Mouse (Mus musculus): ENCODE results near the gene Isg20l2. TPM values are rescaled to one million over a fixed set of nuclear protein-coding genes. Genes with fewer than 3 reads are reported as not detected.
A peak's percentile ranks its signal among the peaks of the same experiment; 100 is the strongest.

Isg20l2 gene
- total and polyA plus RNA-seq, 2 experiments: 6.8 to 7.2 TPM

- peaks cover 26% of the 10 kb centered on the region for H3K36me3 ChIP-seq (ENCODE audit: control insufficient read depth, insufficient read depth, low read length)
- no peak overlapping the region for H3K4me3 ChIP-seq (ENCODE audit: insufficient read depth, low read depth, low read length)
- H3K9ac ChIP-seq (ENCODE audit: low read depth, low read length): no peak overlapping the region
- no peaks in the 10 kb centered on the region for H3K27me3 ChIP-seq (ENCODE audit: control insufficient read depth, insufficient read depth, low read length)
- H3K27ac ChIP-seq (replicated peaks; ENCODE audit: insufficient read depth, low read depth, low read length): peak overlapping the region; percentile 90
- no peak for DNase-seq (ENCODE audit: extremely low read depth, low read depth, low spot score)
- no peak for TF ChIP-seq POLR2A (IDR thresholded peaks at IDR 0.05; ENCODE audit: extremely low read depth, insufficient read depth, low read length)
- TF ChIP-seq CTCF (IDR thresholded peaks at IDR 0.05; ENCODE audit: low read depth, low read length): peak; percentile 12; the same call in 1 of the 2 replicates
- peaks cover 26% of the 10 kb centered on the region for H3K79me2 ChIP-seq (ENCODE audit: control insufficient read depth, insufficient read depth, low read length)
- 42% methylated on average over 4 of the region's 4 CpGs for WGBS
- H3K4me1 ChIP-seq (ENCODE audit: control insufficient read depth, insufficient read depth, low read length): peaks cover 25% of the 10 kb centered on the region
Measured at GRCm38 (mm10) chr3:87934501-87934900, 4.4 kb downstream of the Isg20l2 start.

GRCm38 (mm10) chr3:87935201-87935600, 5.1 kb downstream of the Isg20l2 start:
- 24% methylated on average over 4 of the region's 4 CpGs for WGBS
- DNase-seq (ENCODE audit: extremely low read depth, low read depth, low spot score): peak; percentile 42
- no peaks in the 10 kb centered on the region for H3K27me3 ChIP-seq (ENCODE audit: control insufficient read depth, insufficient read depth, low read length)
- peak overlapping the region; percentile 11 for H3K27ac ChIP-seq (replicated peaks; ENCODE audit: insufficient read depth, low read depth, low read length)
- TF ChIP-seq POLR2A (IDR thresholded peaks at IDR 0.05; ENCODE audit: extremely low read depth, insufficient read depth, low read length): no peak
- no peak for TF ChIP-seq CTCF (IDR thresholded peaks at IDR 0.05; ENCODE audit: low read depth, low read length)
- no peak overlapping the region for H3K4me3 ChIP-seq (ENCODE audit: insufficient read depth, low read depth, low read length)
- H3K4me1 ChIP-seq (ENCODE audit: control insufficient read depth, insufficient read depth, low read length): peaks cover 25% of the 10 kb centered on the region
- no peak overlapping the region for H3K9ac ChIP-seq (ENCODE audit: low read depth, low read length)
- H3K79me2 ChIP-seq (ENCODE audit: control insufficient read depth, insufficient read depth, low read length): peaks cover 26% of the 10 kb centered on the region
- H3K36me3 ChIP-seq (ENCODE audit: control insufficient read depth, insufficient read depth, low read length): peaks cover 33% of the 10 kb centered on the region

DNA sequence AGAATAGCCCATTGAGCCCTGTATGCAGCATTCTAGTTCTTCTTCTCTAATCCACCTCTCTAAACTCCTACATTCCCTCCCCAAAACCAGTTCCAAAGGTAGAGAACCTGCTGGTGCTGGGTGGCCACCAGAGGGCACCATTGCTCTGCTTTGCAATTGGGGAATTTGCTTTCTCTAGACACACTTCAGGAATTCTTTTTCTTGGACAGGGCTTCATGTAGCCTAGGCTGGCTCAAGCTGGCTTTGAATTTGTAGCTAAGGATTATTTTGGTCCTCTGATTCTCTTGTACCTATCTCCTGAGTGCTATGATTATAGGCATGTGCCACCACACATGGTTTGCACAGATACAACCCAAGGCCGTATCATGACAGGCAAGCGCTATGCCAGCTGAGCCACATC, 5.7 kb downstream of the Isg20l2 start:
- DNase-seq (ENCODE audit: extremely low read depth, low read depth, low spot score): peak; percentile 64
- Histone ChIP-seq H3K27ac (replicated peaks; ENCODE audit: insufficient read depth, low read depth, low read length) (no peak overlapping the region; the same call in 1 of the 2 replicates), H3K9ac (ENCODE audit: low read depth, low read length) (no peak overlapping the region), H3K4me3 (ENCODE audit: insufficient read depth, low read depth, low read length) (no peak overlapping the region), H3K36me3 (ENCODE audit: control insufficient read depth, insufficient read depth, low read length) (peaks cover 36% of the 10 kb centered on the region), H3K4me1 (ENCODE audit: control insufficient read depth, insufficient read depth, low read length) (peaks cover 25% of the 10 kb centered on the region), H3K79me2 (ENCODE audit: control insufficient read depth, insufficient read depth, low read length) (peaks cover 21% of the 10 kb centered on the region), H3K27me3 (ENCODE audit: control insufficient read depth, insufficient read depth, low read length) (no peaks in the 10 kb centered on the region)
- TF ChIP-seq POLR2A (IDR thresholded peaks at IDR 0.05; ENCODE audit: extremely low read depth, insufficient read depth, low read length): no peak
- peak; percentile 84 for TF ChIP-seq CTCF (IDR thresholded peaks at IDR 0.05; ENCODE audit: low read depth, low read length)
- WGBS: 94% methylated on average over 2 of the region's 2 CpGs

DNA sequence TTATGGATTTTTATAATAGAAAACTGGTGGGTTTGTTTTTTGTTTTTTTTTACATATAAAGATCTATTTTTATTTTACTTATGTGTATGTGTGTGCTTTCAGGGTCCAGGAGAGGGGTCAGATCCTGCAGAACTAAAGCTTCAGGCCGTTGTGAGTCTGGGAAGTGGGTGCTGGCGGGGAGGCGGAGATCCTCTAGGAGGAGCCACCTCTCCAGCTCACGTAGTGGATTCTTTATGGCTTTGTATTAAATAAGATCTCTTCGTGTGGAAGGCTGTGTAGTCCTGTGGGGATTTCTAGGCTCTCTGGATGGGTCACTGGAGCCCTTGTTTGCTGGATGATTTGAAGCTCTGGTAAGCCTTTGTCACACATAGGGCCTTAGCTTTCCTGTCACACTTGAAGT, 10.5 kb downstream of the Isg20l2 start:
- WGBS: 80% methylated on average over 5 of the region's 5 CpGs
- no peak overlapping the region for H3K9ac ChIP-seq (ENCODE audit: low read depth, low read length)
- H3K4me1 ChIP-seq (ENCODE audit: control insufficient read depth, insufficient read depth, low read length): peaks cover 2% of the 10 kb centered on the region; the same call in 1 of the 2 replicates
- no peak overlapping the region for H3K27ac ChIP-seq (replicated peaks; ENCODE audit: insufficient read depth, low read depth, low read length)
- H3K27me3 ChIP-seq (ENCODE audit: control insufficient read depth, insufficient read depth, low read length): no peaks in the 10 kb centered on the region
- DNase-seq (ENCODE audit: extremely low read depth, low read depth, low spot score): no peak
- H3K79me2 ChIP-seq (ENCODE audit: control insufficient read depth, insufficient read depth, low read length): peaks cover 7% of the 10 kb centered on the region
- H3K36me3 ChIP-seq (ENCODE audit: control insufficient read depth, insufficient read depth, low read length): peaks cover 46% of the 10 kb centered on the region
- TF ChIP-seq CTCF (IDR thresholded peaks at IDR 0.05; ENCODE audit: low read depth, low read length) (no peak), POLR2A (IDR thresholded peaks at IDR 0.05; ENCODE audit: extremely low read depth, insufficient read depth, low read length) (no peak)
- H3K4me3 ChIP-seq (ENCODE audit: insufficient read depth, low read depth, low read length): no peak overlapping the region

GRCm38 (mm10) chr3:87942471-87942870, 12.4 kb downstream of the Isg20l2 start:
- no peaks in the 10 kb centered on the region for H3K79me2 ChIP-seq (ENCODE audit: control insufficient read depth, insufficient read depth, low read length)
- H3K4me1 ChIP-seq (ENCODE audit: control insufficient read depth, insufficient read depth, low read length): peaks cover 4% of the 10 kb centered on the region; the same call in 1 of the 2 replicates
- H3K27ac ChIP-seq (replicated peaks; ENCODE audit: insufficient read depth, low read depth, low read length): no peak overlapping the region
- no peak for TF ChIP-seq POLR2A (IDR thresholded peaks at IDR 0.05; ENCODE audit: extremely low read depth, insufficient read depth, low read length)
- no peak for TF ChIP-seq CTCF (IDR thresholded peaks at IDR 0.05; ENCODE audit: low read depth, low read length)
- H3K27me3 ChIP-seq (ENCODE audit: control insufficient read depth, insufficient read depth, low read length): no peaks in the 10 kb centered on the region
- no peak for DNase-seq (ENCODE audit: extremely low read depth, low read depth, low spot score)
- WGBS: 88% methylated on average over 2 of the region's 2 CpGs
- no peak overlapping the region for H3K9ac ChIP-seq (ENCODE audit: low read depth, low read length)
- H3K36me3 ChIP-seq (ENCODE audit: control insufficient read depth, insufficient read depth, low read length): peaks cover 42% of the 10 kb centered on the region
- H3K4me3 ChIP-seq (ENCODE audit: insufficient read depth, low read depth, low read length): no peak overlapping the region

GRCm38 (mm10) chr3:87943586-87943985, 13.5 kb downstream of the Isg20l2 start:
- Histone ChIP-seq H3K27me3 (ENCODE audit: control insufficient read depth, insufficient read depth, low read length) (peaks cover 7% of the 10 kb centered on the region; the same call in 1 of the 2 replicates), H3K9ac (ENCODE audit: low read depth, low read length) (no peak overlapping the region), H3K36me3 (ENCODE audit: control insufficient read depth, insufficient read depth, low read length) (peaks cover 32% of the 10 kb centered on the region), H3K4me1 (ENCODE audit: control insufficient read depth, insufficient read depth, low read length) (peaks cover 6% of the 10 kb centered on the region), H3K79me2 (ENCODE audit: control insufficient read depth, insufficient read depth, low read length) (no peaks in the 10 kb centered on the region), H3K4me3 (ENCODE audit: insufficient read depth, low read depth, low read length) (no peak overlapping the region), H3K27ac (replicated peaks; ENCODE audit: insufficient read depth, low read depth, low read length) (no peak overlapping the region)
- TF ChIP-seq CTCF (IDR thresholded peaks at IDR 0.05; ENCODE audit: low read depth, low read length) (no peak), POLR2A (IDR thresholded peaks at IDR 0.05; ENCODE audit: extremely low read depth, insufficient read depth, low read length) (no peak)
- no peak for DNase-seq (ENCODE audit: extremely low read depth, low read depth, low spot score)
- 81% methylated on average over 7 of the region's 7 CpGs for WGBS
